Mouse (Mus musculus) lung, postnatal 0 days (tissue): ENCODE results near the gene Lclat1.

Experiments
- CTCF ChIP-seq: IDR thresholded peaks from 2 replicates; pipeline ENCODE4 v1.5.1; 2016; ENCODE audit warnings: antibody characterized with exemption, mild to moderate bottlenecking
- EP300 ChIP-seq: IDR thresholded peaks from 2 replicates; pipeline ENCODE4 v1.6.1; 2016; ENCODE audit warnings: antibody characterized with exemption, mild to moderate bottlenecking, control low read depth

DNA sequence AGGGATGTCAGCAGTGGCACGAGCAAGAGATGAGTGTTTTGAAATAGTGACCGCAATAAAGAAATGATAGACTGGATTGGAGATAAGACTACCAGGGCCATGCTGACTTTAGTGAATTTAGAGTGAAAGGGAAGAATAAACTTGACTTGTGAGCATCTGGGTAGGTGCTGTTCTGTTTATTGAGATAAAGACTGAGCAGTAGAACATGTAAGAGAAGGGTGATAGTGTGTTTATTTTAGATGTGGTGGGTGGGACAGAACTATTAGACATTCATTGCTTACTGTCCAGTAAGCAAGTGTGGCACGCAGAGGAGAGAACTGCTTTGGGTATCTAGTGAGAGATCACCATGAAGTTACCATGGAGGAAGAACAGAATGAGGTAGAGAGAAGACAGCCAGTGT lies 30.4 kb downstream of the Lclat1 start:
- no peak for TF ChIP-seq CTCF
- no peak for TF ChIP-seq EP300
